Mouse (Mus musculus) spleen, adult 2 months (tissue): Measurements from ENCODE around the gene Nme7. TPM values are rescaled to one million over a fixed set of nuclear protein-coding genes. Genes with fewer than 3 reads are reported as not detected.

ENCODE experiments used
- DNase-seq, 2 experiments: peaks; one replicate each; pipeline versions ENCODE4 v3.0.0 to v3.0.0-alpha.2; 2012 to 2021; ENCODE audit warnings: low spot score in 2 of 2, low read depth in 1 of 2
- H3K27ac ChIP-seq: fragments of 200-500 bp; 2 replicates; pipeline ENCODE4 v1.5.1; 2012; ENCODE audit warnings: low read length, inconsistent platforms; ENCODE audit not compliant: insufficient read depth
- H3K27me3 ChIP-seq: fragments of 200-500 bp; 2 replicates; pipeline ENCODE4 v1.6.1; 2012; ENCODE audit warnings: mild to moderate bottlenecking, moderate library complexity, low read length, inconsistent platforms; ENCODE audit not compliant: control insufficient read depth, insufficient read depth
- H3K36me3 ChIP-seq: fragments of 200-500 bp; 2 replicates; pipeline ENCODE4 v1.6.1; 2012; ENCODE audit warnings: mild to moderate bottlenecking, low read length, inconsistent platforms; ENCODE audit not compliant: control insufficient read depth, insufficient read depth
- H3K4me1 ChIP-seq: fragments of 200-500 bp; 2 replicates; pipeline ENCODE4 v1.6.1; 2011; ENCODE audit warnings: inconsistent platforms; ENCODE audit not compliant: control insufficient read depth, insufficient read depth, insufficient read length
- H3K4me3 ChIP-seq: fragments of 200-500 bp; 2 replicates; pipeline ENCODE4 v1.5.1; 2011; ENCODE audit warnings: mild to moderate bottlenecking, inconsistent platforms; ENCODE audit not compliant: insufficient read depth, insufficient read length; ENCODE audit errors: extremely low read depth
- CTCF ChIP-seq: fragments of 200-500 bp; IDR thresholded peaks from 2 replicates; pipeline ENCODE4 v1.5.1; 2011; ENCODE audit warnings: mild to moderate bottlenecking, inconsistent platforms; ENCODE audit not compliant: insufficient read depth, insufficient read length, insufficient replicate concordance; ENCODE audit errors: extremely low read depth
- POLR2A ChIP-seq: fragments of 200-500 bp; IDR thresholded peaks from 2 replicates; pipeline ENCODE4 v1.6.1; 2011; ENCODE audit warnings: low read depth, low read length, inconsistent platforms
- WGBS: fragments of 180-500 bp; shearing (Covaris S2); methylation state at CpG from one replicate; pipeline ENCODE4 v1.1.7; 2018; 5-methylcytosine and 5-hydroxymethylcytosine counted together
- polyA plus RNA-seq: library from polyadenylated mRNA; depleted of rRNA; stranded (reverse); fragments of >200 nt; gene quantifications from 2 replicates; pipeline ENCODE4 v1.2.3, GENCODE M21; 2012

Nme7 gene
- polyA plus RNA-seq, 1 experiment: 3.8 TPM

- Histone ChIP-seq H3K36me3 (no peaks in the 10 kb centered on the region), H3K27me3 (no peaks in the 10 kb centered on the region), H3K27ac (no peak overlapping the region), H3K4me1 (no peaks in the 10 kb centered on the region), H3K4me3 (no peak overlapping the region)
- 96% methylated on average over 9 of the region's 9 CpGs for WGBS
- TF ChIP-seq POLR2A (no peak), CTCF (no peak)
- no peak for DNase-seq
Measured at GRCm38 (mm10) chr1:164375626-164376025, 71.7 kb downstream of the Nme7 start.

GRCm38 (mm10) chr1:164376761-164377487 is 73.0 kb downstream of the Nme7 start:
- Histone ChIP-seq H3K4me3 (no peak overlapping the region), H3K4me1 (no peaks in the 10 kb centered on the region), H3K27me3 (no peaks in the 10 kb centered on the region), H3K36me3 (no peaks in the 10 kb centered on the region), H3K27ac (no peak overlapping the region)
- 92% methylated on average over 9 of the region's 9 CpGs for WGBS
- TF ChIP-seq CTCF: no peak
- no peak for TF ChIP-seq POLR2A
- no peak for DNase-seq

GRCm38 (mm10) chr1:164383621-164384020 is 79.7 kb downstream of the Nme7 start:
- no peak for DNase-seq

GRCm38 (mm10) chr1:164384354-164384753 is 80.4 kb downstream of the Nme7 start:
- H3K27ac ChIP-seq: no peak overlapping the region
- no peak overlapping the region for H3K4me3 ChIP-seq
- no peaks in the 10 kb centered on the region; the same call in 1 of the 2 replicates for H3K36me3 ChIP-seq
- TF ChIP-seq CTCF: no peak
- TF ChIP-seq POLR2A: no peak
- 93% methylated on average over 10 of the region's 10 CpGs for WGBS
- H3K27me3 ChIP-seq: no peaks in the 10 kb centered on the region
- no peak for DNase-seq
- H3K4me1 ChIP-seq: no peaks in the 10 kb centered on the region

More at GRCm38 (mm10) chr1:164383621-164384020, 79.7 kb downstream of the Nme7 start:
- Histone ChIP-seq H3K27ac (no peak overlapping the region), H3K4me3 (no peak overlapping the region), H3K36me3 (no peaks in the 10 kb centered on the region; the same call in 1 of the 2 replicates), H3K4me1 (no peaks in the 10 kb centered on the region), H3K27me3 (no peaks in the 10 kb centered on the region)
- TF ChIP-seq CTCF (no peak), POLR2A (no peak)
- WGBS: 92% methylated on average over 8 of the region's 8 CpGs

GRCm38 (mm10) chr1:164384972-164385371 is 81.1 kb downstream of the Nme7 start:
- Histone ChIP-seq H3K27ac (no peak overlapping the region), H3K27me3 (no peaks in the 10 kb centered on the region), H3K36me3 (no peaks in the 10 kb centered on the region; the same call in 1 of the 2 replicates), H3K4me3 (no peak overlapping the region), H3K4me1 (no peaks in the 10 kb centered on the region)
- no peak for DNase-seq
- WGBS: 95% methylated on average over 6 of the region's 6 CpGs
- no peak for TF ChIP-seq CTCF
- TF ChIP-seq POLR2A: no peak

GRCm38 (mm10) chr1:164389743-164390142 is 85.8 kb downstream of the Nme7 start:
- H3K27me3 ChIP-seq: no peaks in the 10 kb centered on the region
- no peak for TF ChIP-seq POLR2A
- TF ChIP-seq CTCF: no peak

GRCm38 (mm10) chr1:164392176-164392575 is 88.3 kb downstream of the Nme7 start:
- DNase-seq: no peak
- Histone ChIP-seq H3K4me3 (no peak overlapping the region), H3K4me1 (no peaks in the 10 kb centered on the region), H3K27ac (no peak overlapping the region), H3K36me3 (no peaks in the 10 kb centered on the region), H3K27me3 (no peaks in the 10 kb centered on the region)
- TF ChIP-seq POLR2A (no peak), CTCF (no peak)
- 73% methylated on average over 3 of the region's 3 CpGs for WGBS

More at GRCm38 (mm10) chr1:164389743-164390142, 85.8 kb downstream of the Nme7 start:
- no peak overlapping the region for H3K27ac ChIP-seq
- no peak for DNase-seq
- 82% methylated on average over 4 of the region's 4 CpGs for WGBS
- no peak overlapping the region for H3K4me3 ChIP-seq
- no peaks in the 10 kb centered on the region for H3K4me1 ChIP-seq
- no peaks in the 10 kb centered on the region; the same call in 1 of the 2 replicates for H3K36me3 ChIP-seq
